Mouse (Mus musculus) stomach, postnatal 0 days (tissue): Measurements from ENCODE around the gene Myd88.

Experiments
- CTCF ChIP-seq: IDR thresholded peaks from 2 replicates; pipeline ENCODE4 v1.5.1; 2016; ENCODE audit warnings: antibody characterized with exemption, low read depth, mild to moderate bottlenecking, moderate library complexity
- EP300 ChIP-seq: optimal IDR thresholded peaks from 2 replicates; pipeline ENCODE3; 2016; ENCODE audit warnings: antibody characterized with exemption

DNA sequence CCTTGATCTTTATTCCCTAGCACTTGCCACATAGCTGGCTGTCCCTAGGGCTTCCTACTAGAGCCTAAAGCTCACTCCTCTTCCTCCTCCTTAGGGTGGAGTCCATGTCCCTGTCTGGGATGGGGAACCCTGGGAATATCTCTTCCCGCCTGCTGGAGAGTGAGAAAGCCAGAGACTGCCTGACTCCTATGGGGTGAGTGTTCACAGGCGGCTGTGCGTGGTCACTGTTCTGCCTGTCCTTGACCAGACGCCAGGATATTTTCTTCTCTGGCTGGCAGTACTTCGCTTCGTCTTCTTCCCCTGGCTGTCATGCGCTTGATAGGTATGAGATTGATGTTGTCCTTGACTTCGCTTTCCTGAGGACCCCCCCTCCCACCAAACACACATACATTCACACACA lies 5.2 kb upstream of the Myd88 start:
- no peak for TF ChIP-seq CTCF
- no peak for TF ChIP-seq EP300
